Mouse (Mus musculus): Measurements from ENCODE around the gene Cisd2. TPM values are rescaled to one million over a fixed set of nuclear protein-coding genes. Genes with fewer than 3 reads are reported as not detected.
A peak's percentile ranks its signal among the peaks of the same experiment; 100 is the strongest.

The Cisd2 gene
- polyA plus RNA-seq, 2 experiments, result 16.5 to 22.3 TPM

DNA sequence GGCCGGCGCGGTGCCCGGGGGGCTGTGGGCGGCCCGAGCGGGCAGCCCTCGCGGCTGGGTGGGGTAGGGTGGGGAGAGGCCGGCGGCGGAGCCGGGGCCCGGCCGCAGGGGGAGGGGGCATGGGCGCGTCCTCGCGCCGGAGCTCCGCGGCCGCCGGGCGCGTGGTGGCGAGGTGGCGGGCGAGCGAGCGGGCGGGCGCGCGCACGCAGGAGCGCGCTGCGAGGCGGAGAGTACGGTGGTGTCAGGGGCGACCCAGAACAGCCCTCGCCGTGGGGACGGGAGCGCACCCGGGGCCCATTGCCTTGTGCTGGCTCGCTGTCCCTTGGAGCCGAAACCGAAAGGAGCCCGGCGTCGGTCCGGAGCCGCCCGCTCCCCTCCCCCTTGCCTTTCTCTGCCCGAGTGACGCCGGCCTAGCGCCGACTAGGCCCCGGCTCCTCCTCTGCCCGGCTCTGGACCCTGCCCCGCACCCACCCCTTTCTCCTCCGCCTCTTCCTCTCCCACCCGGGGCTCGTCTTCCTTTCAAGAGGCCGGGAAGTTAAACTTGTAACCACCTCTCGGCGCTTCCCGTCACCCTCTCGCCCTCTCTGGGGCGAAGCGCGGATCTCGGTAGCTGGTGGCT lies 15.3 kb upstream of the Cisd2 start:
- peaks cover 14% of the 10 kb centered on the region for H3K36me3 ChIP-seq (replicated peaks; ENCODE audit: control insufficient read depth, insufficient read depth, low read depth)
- H3K4me2 ChIP-seq (ENCODE audit: low read depth), result peak overlapping the region; percentile 91
- TF ChIP-seq EP300 (IDR thresholded peaks at IDR 0.05; ENCODE audit: low read depth), result no peak
- ATAC-seq (ENCODE audit: insufficient read depth) (peak; percentile 69), DNase-seq (ENCODE audit: low read depth in 3 of 3, low spot score in 3 of 3) (peak; percentile 53 to 68 (median 56))
- H3K27me3 ChIP-seq (ENCODE audit: control insufficient read depth, insufficient read depth, low read length), result no peaks in the 10 kb centered on the region
- H3K27ac ChIP-seq, result peak overlapping the region; percentile 95
- H3K4me1 ChIP-seq (replicated peaks; ENCODE audit: control insufficient read depth in 2 of 2, insufficient read depth in 2 of 2, low read length in 1 of 2), result peaks cover 9% of the 10 kb centered on the region in 2 experiments
- WGBS (ENCODE audit: insufficient replicate concordance), result under 1% methylated on average over 49 of the region's 76 CpGs
- peak overlapping the region; percentile 93 for H3K9ac ChIP-seq (replicated peaks)
- H3K4me3 ChIP-seq (ENCODE audit: insufficient read depth in 1 of 2, low read depth in 2 of 2, low read length in 2 of 2), result peak overlapping the region; percentile 90 to 91
- H3K9me3 ChIP-seq (ENCODE audit: control insufficient read depth, low read length), result no peaks in the 10 kb centered on the region

DNA sequence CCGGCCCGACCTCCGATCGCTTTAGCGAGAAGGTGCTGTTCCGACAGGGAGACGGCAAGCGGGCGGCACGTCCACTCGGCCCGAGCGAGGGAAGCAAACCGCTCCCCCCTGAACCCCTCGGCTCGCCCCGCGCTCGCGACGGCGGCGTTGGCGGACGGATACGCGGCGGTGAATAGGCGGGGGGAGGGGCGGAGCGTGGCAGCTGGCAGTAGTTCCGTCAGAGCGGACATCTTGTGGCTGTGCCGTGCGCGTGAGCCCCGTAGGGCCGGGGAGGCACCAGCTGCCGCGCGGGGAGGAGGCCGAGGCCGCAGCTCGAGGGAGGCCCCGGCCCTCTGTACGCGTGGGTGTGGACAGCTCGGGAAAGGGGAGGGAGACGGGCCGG lies 14.8 kb upstream of the Cisd2 start:
- peak; percentile 68 for ATAC-seq (ENCODE audit: insufficient read depth)
- Histone ChIP-seq H3K9ac (replicated peaks) (peak overlapping the region; percentile 93), H3K27ac (peak overlapping the region; percentile 95), H3K36me3 (replicated peaks; ENCODE audit: control insufficient read depth, insufficient read depth, low read depth) (peaks cover 14% of the 10 kb centered on the region), H3K9me3 (ENCODE audit: control insufficient read depth, low read length) (no peaks in the 10 kb centered on the region), H3K4me1 (replicated peaks; ENCODE audit: control insufficient read depth in 2 of 2, insufficient read depth in 2 of 2, low read length in 1 of 2) (peaks cover 7 to 9% of the 10 kb centered on the region in 2 experiments), H3K4me3 (ENCODE audit: insufficient read depth in 1 of 2, low read depth in 2 of 2, low read length in 2 of 2) (peak overlapping the region; percentile 90 to 91), H3K27me3 (ENCODE audit: control insufficient read depth, insufficient read depth, low read length) (no peaks in the 10 kb centered on the region), H3K4me2 (ENCODE audit: low read depth) (peak overlapping the region; percentile 91)
- under 1% methylated on average over 44 of the region's 50 CpGs for WGBS (ENCODE audit: insufficient replicate concordance)
- TF ChIP-seq CTCF (IDR thresholded peaks at IDR 0.05; ENCODE audit: low read depth) (no peak), EP300 (IDR thresholded peaks at IDR 0.05; ENCODE audit: low read depth) (no peak)
- DNase-seq (ENCODE audit: low read depth in 3 of 3, low spot score in 3 of 3), result peak; percentile 74 to 77 (median 76)

DNA sequence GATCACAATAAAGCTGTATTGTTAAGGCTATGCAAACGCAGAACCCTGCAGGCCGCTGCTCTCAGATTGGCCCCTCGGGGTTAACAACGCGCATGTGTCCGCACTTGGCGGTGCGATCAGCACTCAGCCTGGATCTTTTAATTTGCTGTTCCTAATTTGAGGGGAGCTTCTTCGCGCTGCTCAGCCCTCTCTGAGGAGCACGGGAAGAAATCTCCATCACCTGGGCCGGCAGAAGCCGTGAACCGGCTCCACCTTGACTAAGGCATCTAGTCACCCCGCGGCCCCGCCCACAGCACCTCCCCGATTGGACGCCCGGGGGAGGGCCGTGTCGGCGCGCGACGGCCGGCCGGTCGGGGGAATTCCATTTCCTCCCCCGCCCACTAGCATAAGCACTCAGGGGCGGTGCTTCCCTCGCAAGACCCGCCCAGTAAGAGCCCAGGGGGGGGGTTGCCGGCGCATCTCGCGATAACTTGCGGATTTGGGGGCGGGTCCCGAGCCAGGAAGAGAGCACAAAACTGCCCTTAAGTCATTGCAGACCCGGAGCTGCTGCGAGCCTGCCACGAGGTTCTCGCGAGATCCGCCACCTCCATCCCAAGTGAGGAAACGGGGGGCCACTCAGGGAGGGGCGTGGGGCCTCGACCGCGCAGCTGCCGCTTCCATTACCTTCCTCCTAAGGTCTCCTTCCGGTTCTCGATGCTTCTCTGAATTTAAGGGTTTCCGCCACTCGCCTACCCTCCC lies 14.2 kb upstream of the Cisd2 start, which contains the start of gene Ube2d3:
Gene Ube2d3, plus strand, starts transcription at position 392 of the 738 bp plus-strand sequence.
- DNase-seq (ENCODE audit: low read depth in 3 of 3, low spot score in 3 of 3), result peak; percentile 94 to 97 (median 96)
- under 1% methylated on average over 56 of the region's 56 CpGs for WGBS (ENCODE audit: insufficient replicate concordance)
- Histone ChIP-seq H3K9ac (replicated peaks) (peak within 1 kb of the TSS; percentile 93), H3K36me3 (replicated peaks; ENCODE audit: control insufficient read depth, insufficient read depth, low read depth) (peaks cover 9% of the 10 kb centered on the region), H3K4me2 (ENCODE audit: low read depth) (peak within 1 kb of the TSS; percentile 91), H3K27me3 (ENCODE audit: control insufficient read depth, insufficient read depth, low read length) (no peaks in the 10 kb centered on the region), H3K4me1 (replicated peaks; ENCODE audit: control insufficient read depth in 2 of 2, insufficient read depth in 2 of 2, low read length in 1 of 2) (peaks cover 5 to 9% of the 10 kb centered on the region in 2 experiments), H3K27ac (peak within 1 kb of the TSS; percentile 95), H3K9me3 (ENCODE audit: control insufficient read depth, low read length) (no peaks in the 10 kb centered on the region), H3K4me3 (ENCODE audit: insufficient read depth in 1 of 2, low read depth in 2 of 2, low read length in 2 of 2) (peak within 1 kb of the TSS; percentile 90 to 91)
- peak; percentile 81 for ATAC-seq (ENCODE audit: insufficient read depth)
- TF ChIP-seq CTCF (IDR thresholded peaks at IDR 0.05; ENCODE audit: low read depth) (no peak), EP300 (IDR thresholded peaks at IDR 0.05; ENCODE audit: low read depth) (peak; percentile 91)

DNA sequence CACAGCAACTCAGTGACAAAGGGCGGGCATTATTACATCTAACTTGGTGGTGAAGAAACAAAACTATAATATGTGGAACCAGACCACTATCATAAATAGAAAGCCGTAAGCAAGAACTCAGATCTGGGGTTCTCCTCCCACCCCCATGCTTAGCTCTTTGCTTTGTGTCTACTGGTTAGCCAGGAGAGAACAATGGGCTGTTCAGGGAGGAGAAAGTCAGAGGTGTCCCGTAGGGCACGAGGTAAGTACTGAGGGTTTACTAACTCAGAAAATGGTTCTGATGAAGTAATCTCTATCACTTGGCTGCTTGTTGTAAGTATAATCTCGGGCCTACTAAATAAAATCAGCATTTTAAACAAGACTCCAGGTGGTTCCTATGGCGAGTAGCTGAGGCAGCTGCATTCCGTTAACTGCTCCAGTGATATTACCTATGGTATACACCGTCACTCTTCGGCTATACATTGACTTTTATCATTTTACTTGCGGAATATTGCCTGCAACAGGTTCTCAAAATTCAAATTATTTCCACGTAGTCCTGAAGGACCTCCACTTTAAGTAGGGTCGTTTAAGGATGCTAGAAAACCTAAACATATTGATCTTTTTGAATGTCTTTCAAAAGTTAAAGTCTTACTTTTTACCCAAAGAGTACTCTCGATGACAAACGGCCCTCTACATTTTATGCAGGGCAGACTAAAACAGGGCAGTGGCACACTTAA lies 13.3 kb upstream of the Cisd2 start:
- H3K4me3 ChIP-seq (ENCODE audit: insufficient read depth in 1 of 2, low read depth in 2 of 2, low read length in 2 of 2), result peak overlapping the region; percentile 77 to 91
- TF ChIP-seq EP300 (IDR thresholded peaks at IDR 0.05; ENCODE audit: low read depth) (no peak), CTCF (IDR thresholded peaks at IDR 0.05; ENCODE audit: low read depth) (no peak)
- H3K27ac ChIP-seq, result peak overlapping the region; percentile 66

More for the DNA sequence above, 13.3 kb upstream of the Cisd2 start:
- H3K9ac ChIP-seq (replicated peaks), result peak overlapping the region; percentile 61
- WGBS (ENCODE audit: insufficient replicate concordance), result 61% methylated on average over 14 of the region's 14 CpGs
- H3K9me3 ChIP-seq (ENCODE audit: control insufficient read depth, low read length), result no peaks in the 10 kb centered on the region
- peak overlapping the region; percentile 91 for H3K4me2 ChIP-seq (ENCODE audit: low read depth)
- no peak for DNase-seq (ENCODE audit: low read depth in 3 of 3, low spot score in 3 of 3)
- peaks cover 5 to 6% of the 10 kb centered on the region in 2 experiments for H3K4me1 ChIP-seq (replicated peaks; ENCODE audit: control insufficient read depth in 2 of 2, insufficient read depth in 2 of 2, low read length in 1 of 2)
- H3K27me3 ChIP-seq (ENCODE audit: control insufficient read depth, insufficient read depth, low read length), result no peaks in the 10 kb centered on the region
- no peak for ATAC-seq (ENCODE audit: insufficient read depth)
- peaks cover 6% of the 10 kb centered on the region; the same call in 1 of the 2 replicates for H3K36me3 ChIP-seq (replicated peaks; ENCODE audit: control insufficient read depth, insufficient read depth, low read depth)
